11 mouse cellular contexts compared by ENCODE assay signal in genomic region chr5:105787577-105787976, GRCm38 (mm10).
DNase-seq lines count a peak whose midpoint lies in the region; ATAC-seq and TF ChIP-seq lines count a peak whose summit lies in the region.
"Had no signal": no experiment of that assay in that cellular context is flagged by ENCODE, and none has a peak within 500 bp of the region (broad histone marks: within the 10 kb centered on the region; RNA-seq: fewer than 3 reads in every experiment).

No protein-coding gene starts in this region.

- no peak overlapping the region for H3K4me2 ChIP-seq in stomach, postnatal 0 days (replicated peaks; ENCODE audit: low read depth)
- H3K4me2 ChIP-seq: liver, embryonic 15.5 days had no signal

- WGBS in lung, adult 2 months, result 30% methylated on average over 10 of the region's 10 CpGs
- 20% methylated on average over 10 of the region's 10 CpGs for WGBS in large intestine, adult 2 months
- WGBS in stomach, postnatal 0 days, result 39% methylated on average over 10 of the region's 10 CpGs

- peaks cover 16% of the 10 kb centered on the region for H3K4me1 ChIP-seq in lung, adult 2 months (ENCODE audit: control insufficient read depth, insufficient read depth, low read length)
- peaks cover 9% of the 10 kb centered on the region for H3K4me1 ChIP-seq in stomach, postnatal 0 days (replicated peaks; ENCODE audit: control insufficient read depth, insufficient read depth)

- H3K27me3 ChIP-seq in stomach, postnatal 0 days (ENCODE audit: control insufficient read depth, insufficient read depth, low read length), result no peaks in the 10 kb centered on the region
- H3K27me3 ChIP-seq: liver, embryonic 15.5 days had no signal

- no peak for TF ChIP-seq CTCF in lung, adult 2 months (IDR thresholded peaks at IDR 0.05; ENCODE audit: insufficient read depth, low read length)
- no peak for TF ChIP-seq CTCF in stomach, postnatal 0 days (IDR thresholded peaks at IDR 0.05; ENCODE audit: low read depth)

- H3K36me3 ChIP-seq in stomach, postnatal 0 days (ENCODE audit: control insufficient read depth, insufficient read depth, low read length), result no peaks in the 10 kb centered on the region
- H3K36me3 ChIP-seq: liver, embryonic 15.5 days had no signal

- no peak overlapping the region for H3K9ac ChIP-seq in stomach, postnatal 0 days (ENCODE audit: low read length)
- H3K9ac ChIP-seq: liver, embryonic 15.5 days had no signal

- ATAC-seq in stomach, postnatal 0 days (ENCODE audit: low FRiP score, low TSS enrichment), result no peak

- peak; percentile 31 for DNase-seq in gastrocnemius, adult 18-20 months (ENCODE audit: low spot score)
- no peak for DNase-seq in gastrocnemius, postnatal 25 days
- DNase-seq in lung, adult 18-20 months, result peak; percentile 17 to 46
- DNase-seq in lung, adult 2 months, result no peak
- peak; percentile 45 for DNase-seq in large intestine, adult 2 months (ENCODE audit: low read depth, low spot score)
- no peak for DNase-seq in stomach, postnatal 0 days (ENCODE audit: low spot score)
- no peak for DNase-seq in B cell, adult 2 months
- no peak for DNase-seq in cerebellum, postnatal 25 days
- DNase-seq: cerebellum, adult 18-20 months; thymus, adult 2 months had no signal

- no peak overlapping the region for H3K4me3 ChIP-seq in lung, adult 2 months (replicated peaks; ENCODE audit: extremely low read depth, low read depth, low read length)
- H3K4me3 ChIP-seq in stomach, postnatal 0 days (ENCODE audit: low read depth, low read length), result no peak overlapping the region
- H3K4me3 ChIP-seq: liver, embryonic 15.5 days had no signal

- H3K27ac ChIP-seq in stomach, postnatal 0 days (replicated peaks), result peak overlapping the region; percentile 18; the same call in 1 of the 2 replicates
- H3K27ac ChIP-seq: liver, embryonic 15.5 days had no signal

- TF ChIP-seq POLR2A in lung, adult 2 months (IDR thresholded peaks at IDR 0.05; ENCODE audit: borderline replicate concordance, extremely low read depth, low read depth, low read length), result no peak

- H3K9me3 ChIP-seq in stomach, postnatal 0 days (ENCODE audit: control insufficient read depth, low read length), result no peaks in the 10 kb centered on the region
- H3K9me3 ChIP-seq: liver, embryonic 15.5 days had no signal

- TF ChIP-seq EP300 in stomach, postnatal 0 days (optimal IDR thresholded peaks at IDR 0.05), result no peak

Comparison
In these comparisons a context has a peak if more than half of its experiments do, and no peak if none do; other contexts are left out.
1. DNase-seq: peak in gastrocnemius, adult 18-20 months (single experiment), lung, adult 18-20 months (2 of 2) and large intestine, adult 2 months (single experiment); none in gastrocnemius, postnatal 25 days (single experiment), lung, adult 2 months (single experiment), stomach, postnatal 0 days (single experiment), B cell, adult 2 months (0 of 2) and cerebellum, postnatal 25 days (0 of 2).